Mouse (Mus musculus) gastrocnemius, postnatal 10 days (tissue): ENCODE data around the gene Sox2. TPM values are rescaled to one million over a fixed set of nuclear protein-coding genes. Genes with fewer than 3 reads are reported as not detected.

Source experiments
- DNase-seq: peaks from one replicate; pipeline ENCODE4 v3.0.0; 2021; ENCODE audit warnings: mixed read lengths
- total RNA-seq, 2 experiments: library from RNA; stranded (reverse); gene quantifications; 2 replicates each; pipeline ENCODE4 v1.2.3; 2021

Gene Sox2
- total RNA-seq, 2 experiments from 2014 or later: 0.38 to 0.77 TPM

DNA sequence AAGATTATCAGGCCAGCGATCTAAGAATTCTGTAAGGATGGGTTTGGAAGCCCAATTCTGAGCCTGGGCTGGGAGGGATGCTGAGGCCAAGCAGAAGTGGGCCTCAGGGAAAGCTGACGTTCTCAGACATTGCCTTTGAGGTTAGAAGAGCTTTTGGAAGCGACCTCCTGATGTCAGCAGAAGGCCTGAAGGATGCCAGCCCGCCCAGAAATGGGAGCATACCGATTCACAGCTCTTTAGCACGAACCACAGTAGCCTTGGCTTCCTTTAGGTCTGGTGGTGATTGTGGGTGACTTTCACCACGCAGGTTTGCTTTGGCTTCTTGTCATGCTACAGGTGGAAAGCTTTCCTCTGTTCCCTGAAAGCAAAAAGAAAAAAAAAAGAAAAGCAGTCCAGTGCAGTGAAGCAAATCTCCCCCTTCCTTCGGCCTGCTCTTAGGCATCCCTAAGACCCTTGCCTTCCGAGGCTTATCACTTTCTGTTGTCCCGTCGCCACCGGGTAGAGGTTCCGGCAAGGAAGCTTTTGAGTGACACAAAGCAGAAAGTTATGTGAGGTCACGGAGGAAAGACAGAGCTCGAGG is 6.6 kb upstream of the Sox2 start:
- no peak for DNase-seq

DNA sequence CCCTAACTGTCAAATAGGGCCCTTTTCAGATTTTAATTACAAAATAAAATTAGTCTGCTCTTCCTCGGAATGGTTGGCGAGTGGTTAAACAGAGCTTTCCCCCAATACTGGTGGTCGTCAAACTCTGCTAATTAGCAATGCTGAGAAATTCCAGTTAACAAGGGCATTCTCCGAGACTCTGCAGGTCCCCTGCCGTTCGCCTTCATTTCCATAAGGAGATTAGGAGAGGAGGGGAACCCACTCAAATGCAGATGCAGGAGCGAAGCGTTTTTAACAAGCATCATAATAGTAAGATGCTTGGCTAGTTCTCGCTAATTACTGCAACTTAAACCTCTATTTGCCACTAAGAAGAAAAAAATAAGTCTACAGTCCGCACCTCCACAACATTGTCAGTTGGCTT is 4.0 kb upstream of the Sox2 start:
- DNase-seq: no peak

DNA sequence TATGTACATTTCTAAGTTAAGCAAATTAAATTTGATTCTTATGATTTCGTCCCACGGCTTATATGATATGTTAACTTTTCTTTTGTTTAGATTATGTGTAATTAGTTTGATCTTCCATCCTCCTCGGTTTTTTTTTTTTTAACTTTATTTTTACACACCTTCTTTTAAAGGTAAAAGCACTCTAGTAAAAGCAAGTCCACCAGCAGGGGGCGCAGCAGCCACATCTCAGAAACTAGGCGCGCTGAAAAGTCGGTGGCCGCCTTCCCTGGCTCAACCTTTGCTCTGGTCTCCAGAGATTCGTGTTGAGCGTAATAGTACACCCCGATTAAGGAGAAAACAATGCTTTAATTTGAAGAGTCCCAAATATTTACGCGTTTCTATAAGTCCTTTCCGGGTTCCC is 2.5 kb upstream of the Sox2 start:
- DNase-seq: peak; percentile 87

GRCm38 (mm10) chr3:34648105-34648832 is 1.9 kb upstream of the Sox2 start:
- DNase-seq: no peak

- no peak for DNase-seq
Observed at GRCm38 (mm10) chr3:34648833-34649719, 1.1 kb upstream of the Sox2 start.

DNA sequence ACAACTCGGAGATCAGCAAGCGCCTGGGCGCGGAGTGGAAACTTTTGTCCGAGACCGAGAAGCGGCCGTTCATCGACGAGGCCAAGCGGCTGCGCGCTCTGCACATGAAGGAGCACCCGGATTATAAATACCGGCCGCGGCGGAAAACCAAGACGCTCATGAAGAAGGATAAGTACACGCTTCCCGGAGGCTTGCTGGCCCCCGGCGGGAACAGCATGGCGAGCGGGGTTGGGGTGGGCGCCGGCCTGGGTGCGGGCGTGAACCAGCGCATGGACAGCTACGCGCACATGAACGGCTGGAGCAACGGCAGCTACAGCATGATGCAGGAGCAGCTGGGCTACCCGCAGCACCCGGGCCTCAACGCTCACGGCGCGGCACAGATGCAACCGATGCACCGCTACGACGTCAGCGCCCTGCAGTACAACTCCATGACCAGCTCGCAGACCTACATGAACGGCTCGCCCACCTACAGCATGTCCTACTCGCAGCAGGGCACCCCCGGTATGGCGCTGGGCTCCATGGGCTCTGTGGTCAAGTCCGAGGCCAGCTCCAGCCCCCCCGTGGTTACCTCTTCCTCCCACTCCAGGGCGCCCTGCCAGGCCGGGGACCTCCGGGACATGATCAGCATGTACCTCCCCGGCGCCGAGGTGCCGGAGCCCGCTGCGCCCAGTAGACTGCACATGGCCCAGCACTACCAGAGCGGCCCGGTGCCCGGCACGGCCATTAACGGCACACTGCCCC is 586 bp downstream of the Sox2 start:
- peak; percentile 44 for DNase-seq

- no peak for DNase-seq
Observed at GRCm38 (mm10) chr3:34651486-34652170, 1.4 kb downstream of the Sox2 start.

- DNase-seq: no peak
Observed at GRCm38 (mm10) chr3:34652616-34653015, 2.4 kb downstream of the Sox2 start.

GRCm38 (mm10) chr3:34653235-34653976 is 3.2 kb downstream of the Sox2 start:
- DNase-seq: no peak

- DNase-seq: no peak
Observed at GRCm38 (mm10) chr3:34653977-34654500, 3.8 kb downstream of the Sox2 start.

GRCm38 (mm10) chr3:34654781-34655180 is 4.6 kb downstream of the Sox2 start:
- DNase-seq: no peak

DNA sequence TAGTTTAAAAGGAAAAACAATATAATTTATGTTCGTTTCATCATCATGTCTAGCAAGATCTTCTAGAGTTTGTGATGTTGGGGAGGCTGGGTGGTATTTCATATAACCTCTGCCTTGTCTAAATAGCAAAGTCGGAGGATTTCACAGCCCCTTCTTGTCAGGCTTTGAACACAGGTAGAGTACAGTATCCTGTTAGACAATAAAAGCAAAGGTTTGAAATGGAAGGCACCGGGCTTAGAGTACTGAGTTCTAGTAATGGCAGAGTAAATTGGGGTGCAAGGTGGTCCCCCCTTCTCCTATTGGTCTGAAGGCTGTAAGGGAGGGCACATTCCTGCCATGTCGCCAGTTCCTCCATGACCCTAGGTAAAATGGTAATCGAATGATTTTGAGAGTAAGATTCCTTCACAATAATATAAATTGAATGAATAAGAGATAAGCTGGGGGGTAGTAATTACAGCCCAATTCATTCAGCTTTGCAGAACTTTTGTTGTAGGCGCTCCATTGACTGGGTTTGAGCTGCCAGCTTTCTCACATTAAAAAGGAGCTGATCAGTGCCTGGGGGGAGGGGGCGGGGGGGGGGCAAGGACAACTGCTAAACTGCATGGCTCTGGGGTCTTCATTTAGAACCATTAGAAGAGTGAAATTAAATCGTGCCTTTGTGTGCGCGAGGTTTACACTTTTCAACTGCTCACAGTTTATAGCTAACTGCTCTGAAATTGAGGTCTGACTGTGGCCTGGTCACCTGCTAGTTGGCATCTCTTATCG is 5.3 kb downstream of the Sox2 start:
- DNase-seq: no peak

DNA sequence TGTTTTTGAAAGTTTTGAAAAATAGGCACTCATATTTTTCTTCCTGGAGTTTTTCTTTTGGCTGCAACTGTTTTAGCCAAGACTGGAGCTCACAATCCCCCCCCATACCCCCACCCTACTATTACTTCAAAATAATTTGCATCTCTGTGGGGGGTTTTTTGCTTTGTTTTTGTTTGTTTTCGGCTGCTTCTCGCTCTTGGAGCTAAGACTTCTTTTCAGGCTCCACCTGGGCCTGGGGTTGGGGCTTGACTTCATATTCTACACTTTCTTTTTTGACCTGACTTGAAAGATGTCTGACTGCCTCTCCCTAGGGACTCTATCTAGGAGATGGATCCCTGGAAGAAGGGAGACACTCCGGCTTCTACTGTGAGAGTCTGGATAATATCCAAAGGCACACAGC is 5.9 kb downstream of the Sox2 start:
- DNase-seq: no peak

GRCm38 (mm10) chr3:34656813-34657700 is 6.9 kb downstream of the Sox2 start:
- DNase-seq: no peak

- no peak for DNase-seq
Observed at GRCm38 (mm10) chr3:34657701-34658090, 7.5 kb downstream of the Sox2 start.

GRCm38 (mm10) chr3:34658241-34658965 is 8.2 kb downstream of the Sox2 start:
- no peak for DNase-seq

GRCm38 (mm10) chr3:34658966-34659535 is 8.8 kb downstream of the Sox2 start:
- no peak for DNase-seq

DNA sequence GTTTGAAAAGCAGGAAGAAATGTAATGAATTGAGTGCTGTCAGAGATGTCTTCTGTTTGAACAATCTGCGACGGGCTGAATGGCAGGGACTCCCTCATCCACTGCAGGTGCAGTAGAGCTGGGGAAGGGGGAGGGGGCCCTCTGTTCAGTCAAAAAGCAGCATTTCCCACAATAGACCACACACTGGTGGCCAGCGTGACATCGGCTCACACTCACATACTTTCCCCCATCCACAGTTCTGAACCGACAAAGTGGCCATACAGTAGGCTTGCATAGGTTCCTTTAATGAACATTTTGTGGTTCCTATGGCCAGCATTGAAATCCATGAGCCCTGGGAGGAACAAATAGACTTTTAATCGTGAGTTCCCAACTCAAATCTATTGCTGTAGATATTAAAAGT is 9.7 kb downstream of the Sox2 start:
- no peak for DNase-seq
